Mouse (Mus musculus): ENCODE data around the gene Arhgap44. TPM values are rescaled to one million over a fixed set of nuclear protein-coding genes. Genes with fewer than 3 reads are reported as not detected.

The Arhgap44 gene
- polyA plus RNA-seq, 1 experiment from 2014 or later = 31.2 TPM

- no peaks in the 10 kb centered on the region for H3K36me3 ChIP-seq (ENCODE audit: insufficient read depth, low read length)
- H3K9me3 ChIP-seq (ENCODE audit: low read length) = no peaks in the 10 kb centered on the region
Measured at GRCm38 (mm10) chr11:65198026-65198425, 35.3 kb upstream of the Arhgap44 start.

GRCm38 (mm10) chr11:65197280-65197679, 34.5 kb upstream of the Arhgap44 start:
- no peaks in the 10 kb centered on the region for H3K27me3 ChIP-seq (replicated peaks; ENCODE audit: insufficient read depth, low read length)
- no peak overlapping the region for H3K27ac ChIP-seq (ENCODE audit: low read length)
- no peak for ATAC-seq
- no peaks in the 10 kb centered on the region for H3K36me3 ChIP-seq (ENCODE audit: insufficient read depth, low read length)
- peak; percentile 82 for DNase-seq (ENCODE audit: low spot score)
- peak; percentile 94 for TF ChIP-seq CTCF (IDR thresholded peaks at IDR 0.05)
- TF ChIP-seq EP300 (IDR thresholded peaks at IDR 0.05) = no peak
- no peaks in the 10 kb centered on the region for H3K4me1 ChIP-seq (ENCODE audit: insufficient read depth, low read depth, low read length)
- WGBS = 5% methylated on average over 3 of the region's 3 CpGs
- no peak overlapping the region for H3K9ac ChIP-seq (replicated peaks; ENCODE audit: low read depth)
- H3K9me3 ChIP-seq (ENCODE audit: low read length) = no peaks in the 10 kb centered on the region
- no peak overlapping the region for H3K4me3 ChIP-seq (ENCODE audit: low read depth, low read length)
- no peak overlapping the region for H3K4me2 ChIP-seq (replicated peaks; ENCODE audit: low read depth, low read length)

More at GRCm38 (mm10) chr11:65198026-65198425, 35.3 kb upstream of the Arhgap44 start:
- Histone ChIP-seq H3K27me3 (replicated peaks; ENCODE audit: insufficient read depth, low read length) (no peaks in the 10 kb centered on the region), H3K4me1 (ENCODE audit: insufficient read depth, low read depth, low read length) (no peaks in the 10 kb centered on the region), H3K9ac (replicated peaks; ENCODE audit: low read depth) (no peak overlapping the region), H3K4me3 (ENCODE audit: low read depth, low read length) (no peak overlapping the region), H3K27ac (ENCODE audit: low read length) (no peak overlapping the region), H3K4me2 (replicated peaks; ENCODE audit: low read depth, low read length) (no peak overlapping the region)
- ATAC-seq = no peak
- 85% methylated on average over 3 of the region's 3 CpGs for WGBS
- TF ChIP-seq CTCF (IDR thresholded peaks at IDR 0.05) = no peak
- TF ChIP-seq EP300 (IDR thresholded peaks at IDR 0.05) = no peak
- no peak for DNase-seq (ENCODE audit: low spot score)

- no peak overlapping the region for H3K4me3 ChIP-seq (ENCODE audit: low read depth, low read length)
- H3K36me3 ChIP-seq (ENCODE audit: insufficient read depth, low read length) = no peaks in the 10 kb centered on the region
- DNase-seq (ENCODE audit: low spot score) (no peak), ATAC-seq (no peak)
- no peaks in the 10 kb centered on the region for H3K9me3 ChIP-seq (ENCODE audit: low read length)
- TF ChIP-seq EP300 (IDR thresholded peaks at IDR 0.05) (no peak), CTCF (IDR thresholded peaks at IDR 0.05) (no peak)
- H3K9ac ChIP-seq (replicated peaks; ENCODE audit: low read depth) = no peak overlapping the region
- H3K4me2 ChIP-seq (replicated peaks; ENCODE audit: low read depth, low read length) = no peak overlapping the region
- 50% methylated on average over 12 of the region's 12 CpGs for WGBS
- no peaks in the 10 kb centered on the region for H3K27me3 ChIP-seq (replicated peaks; ENCODE audit: insufficient read depth, low read length)
- no peaks in the 10 kb centered on the region for H3K4me1 ChIP-seq (ENCODE audit: insufficient read depth, low read depth, low read length)
- H3K27ac ChIP-seq (ENCODE audit: low read length) = no peak overlapping the region
Measured at GRCm38 (mm10) chr11:65186974-65187373, 24.2 kb upstream of the Arhgap44 start.

- 92% methylated on average over 1 of the region's 1 CpGs for WGBS
- Histone ChIP-seq H3K27ac (ENCODE audit: low read length) (no peak overlapping the region), H3K9ac (replicated peaks; ENCODE audit: low read depth) (no peak overlapping the region), H3K9me3 (ENCODE audit: low read length) (no peaks in the 10 kb centered on the region), H3K4me1 (ENCODE audit: insufficient read depth, low read depth, low read length) (no peaks in the 10 kb centered on the region), H3K4me3 (ENCODE audit: low read depth, low read length) (no peak overlapping the region), H3K36me3 (ENCODE audit: insufficient read depth, low read length) (no peaks in the 10 kb centered on the region), H3K4me2 (replicated peaks; ENCODE audit: low read depth, low read length) (no peak overlapping the region), H3K27me3 (replicated peaks; ENCODE audit: insufficient read depth, low read length) (no peaks in the 10 kb centered on the region)
- TF ChIP-seq CTCF (IDR thresholded peaks at IDR 0.05) (no peak), EP300 (IDR thresholded peaks at IDR 0.05) (no peak)
- DNase-seq (ENCODE audit: low spot score) (no peak), ATAC-seq (no peak)
Measured at GRCm38 (mm10) chr11:65185114-65185513, 22.4 kb upstream of the Arhgap44 start.

GRCm38 (mm10) chr11:65170121-65170750, 7.5 kb upstream of the Arhgap44 start:
- Histone ChIP-seq H3K36me3 (ENCODE audit: insufficient read depth, low read length) (no peaks in the 10 kb centered on the region), H3K9ac (replicated peaks; ENCODE audit: low read depth) (no peak overlapping the region), H3K4me2 (replicated peaks; ENCODE audit: low read depth, low read length) (no peak overlapping the region), H3K4me1 (ENCODE audit: insufficient read depth, low read depth, low read length) (no peaks in the 10 kb centered on the region; the same call in 1 of the 2 replicates), H3K9me3 (ENCODE audit: low read length) (no peaks in the 10 kb centered on the region), H3K27me3 (replicated peaks; ENCODE audit: insufficient read depth, low read length) (no peaks in the 10 kb centered on the region), H3K4me3 (ENCODE audit: low read depth, low read length) (no peak overlapping the region), H3K27ac (ENCODE audit: low read length) (no peak overlapping the region)
- 75% methylated on average over 4 of the region's 4 CpGs for WGBS
- ATAC-seq (peak; percentile 41; the same call in 1 of the 2 replicates), DNase-seq (ENCODE audit: low spot score) (peak; percentile 17)
- TF ChIP-seq EP300 (IDR thresholded peaks at IDR 0.05) (no peak), CTCF (IDR thresholded peaks at IDR 0.05) (no peak)

- Histone ChIP-seq H3K9me3 (ENCODE audit: low read length) (no peaks in the 10 kb centered on the region), H3K4me2 (replicated peaks; ENCODE audit: low read depth, low read length) (peak overlapping the region; percentile 89), H3K27ac (ENCODE audit: low read length) (peak overlapping the region; percentile 88), H3K27me3 (replicated peaks; ENCODE audit: insufficient read depth, low read length) (no peaks in the 10 kb centered on the region), H3K4me3 (ENCODE audit: low read depth, low read length) (peak overlapping the region; percentile 71), H3K4me1 (ENCODE audit: insufficient read depth, low read depth, low read length) (0 out of 2 replicates have a peak, but pooled peaks cover 5% of the 10 kb centered on the region), H3K36me3 (ENCODE audit: insufficient read depth, low read length) (no peaks in the 10 kb centered on the region), H3K9ac (replicated peaks; ENCODE audit: low read depth) (peak overlapping the region; percentile 63)
- WGBS = 2% methylated on average over 35 of the region's 49 CpGs
- ATAC-seq (peak; percentile 43), DNase-seq (ENCODE audit: low spot score) (peak; percentile 14)
- no peak for TF ChIP-seq CTCF (IDR thresholded peaks at IDR 0.05)
- no peak for TF ChIP-seq EP300 (IDR thresholded peaks at IDR 0.05)
Measured at GRCm38 (mm10) chr11:65161881-65162766, 637 bp downstream of the Arhgap44 start.

Measured in lung, postnatal 0 days (tissue).